Mouse (Mus musculus) kidney, embryonic 16.5 days (tissue): Measurements from ENCODE around the gene Glis2. TPM values are rescaled to one million over a fixed set of nuclear protein-coding genes. Genes with fewer than 3 reads are reported as not detected.

Experiments used
- ATAC-seq: fragments of 200-750 bp; cut with Nextera tagmentation; 2 replicates; pipeline ENCODE4 v1.8.0; 2017; ENCODE audit warnings: moderate TSS enrichment; ENCODE audit not compliant: low FRiP score, low TSS enrichment
- H3K27ac ChIP-seq: fragments of 300-500 bp; sonication (generic); 2 replicates; pipeline ENCODE4 v1.5.1; 2014; ENCODE audit warnings: low read length
- H3K27me3 ChIP-seq: fragments of 300-500 bp; sonication (generic); 2 replicates; pipeline ENCODE4 v1.6.1; 2014; ENCODE audit warnings: low read length, control low read depth, mixed read lengths; ENCODE audit not compliant: insufficient read depth
- H3K36me3 ChIP-seq: fragments of 300-500 bp; sonication (generic); 2 replicates; pipeline ENCODE4 v1.6.1; 2014; ENCODE audit warnings: low read length, control low read depth, mixed read lengths; ENCODE audit not compliant: insufficient read depth
- H3K4me1 ChIP-seq: fragments of 300-500 bp; sonication (generic); 2 replicates; pipeline ENCODE4 v1.6.1; 2014; ENCODE audit warnings: low read length, control low read depth, mixed read lengths; ENCODE audit not compliant: insufficient read depth
- H3K4me2 ChIP-seq: fragments of 300-500 bp; sonication (generic); replicated peaks from 2 replicates; pipeline ENCODE4 v1.6.1; 2014; ENCODE audit warnings: low read depth, low read length
- H3K4me3 ChIP-seq: fragments of 300-500 bp; sonication (generic); 2 replicates; pipeline ENCODE4 v1.5.1; 2014; ENCODE audit warnings: mild to moderate bottlenecking, low read length
- H3K9ac ChIP-seq: fragments of 300-500 bp; sonication (generic); replicated peaks from 2 replicates; pipeline ENCODE4 v1.6.1; 2014; ENCODE audit warnings: low read length
- H3K9me3 ChIP-seq: fragments of 300-500 bp; sonication (generic); 2 replicates; pipeline ENCODE4 v1.6.1; 2016; ENCODE audit warnings: low read length, control low read depth
- WGBS: fragments of 180-500 bp; shearing (Covaris S2); extraction: QIAGEN DNeasy Blood & Tissue Kit; methylation state at CpG from one replicate; pipeline ENCODE4 v1.1.7; 2014; 5-methylcytosine and 5-hydroxymethylcytosine counted together
- polyA plus RNA-seq: library from polyadenylated mRNA; unstranded; fragments of >200 nt; fragmentation: Nextera tagmentation; extraction: Ambion mirVana; gene quantifications from 2 replicates; pipeline ENCODE4 v1.2.1, GENCODE M21; 2015

Glis2 gene
- polyA plus RNA-seq, 1 experiment from 2014 or later, result 43.6 TPM

- Histone ChIP-seq H3K4me1 (peaks cover 48% of the 10 kb centered on the region), H3K4me2 (peak overlapping the region; percentile 91), H3K9ac (peak overlapping the region; percentile 96), H3K9me3 (no peaks in the 10 kb centered on the region), H3K36me3 (peaks cover 10% of the 10 kb centered on the region), H3K27ac (peak overlapping the region; percentile 96), H3K27me3 (no peaks in the 10 kb centered on the region), H3K4me3 (peak overlapping the region; percentile 88)
- ATAC-seq, result 0 out of 2 replicates have a peak, but pooled peaks have one; percentile 5
- WGBS, result 14% methylated on average over 32 of the region's 32 CpGs
Observed at GRCm38 (mm10) chr16:4592909-4593875, 1.3 kb upstream of the Glis2 start.

- H3K27me3 ChIP-seq, result no peaks in the 10 kb centered on the region
- H3K9ac ChIP-seq, result peak overlapping the region; percentile 96
- peak overlapping the region; percentile 88 for H3K4me3 ChIP-seq
- H3K4me1 ChIP-seq, result peaks cover 64% of the 10 kb centered on the region
- under 1% methylated on average over 31 of the region's 52 CpGs for WGBS
- H3K9me3 ChIP-seq, result no peaks in the 10 kb centered on the region
- peak overlapping the region; percentile 96 for H3K27ac ChIP-seq
- peak overlapping the region; percentile 91 for H3K4me2 ChIP-seq
- ATAC-seq, result peak; percentile 11; the same call in 1 of the 2 replicates
- H3K36me3 ChIP-seq, result peaks cover 10% of the 10 kb centered on the region
Observed at GRCm38 (mm10) chr16:4594814-4595526, 457 bp downstream of the Glis2 start.

GRCm38 (mm10) chr16:4595527-4595963 lies 1.0 kb downstream of the Glis2 start:
- H3K4me2 ChIP-seq, result peak overlapping the region; percentile 91
- 1% methylated on average over 5 of the region's 5 CpGs for WGBS
- peak overlapping the region; percentile 88 for H3K4me3 ChIP-seq
- peaks cover 70% of the 10 kb centered on the region for H3K4me1 ChIP-seq
- no peaks in the 10 kb centered on the region for H3K9me3 ChIP-seq
- peaks cover 6% of the 10 kb centered on the region for H3K36me3 ChIP-seq
- H3K27me3 ChIP-seq, result no peaks in the 10 kb centered on the region
- ATAC-seq, result peak; percentile 33
- peak overlapping the region; percentile 96 for H3K9ac ChIP-seq
- peak overlapping the region; percentile 96 for H3K27ac ChIP-seq

DNA sequence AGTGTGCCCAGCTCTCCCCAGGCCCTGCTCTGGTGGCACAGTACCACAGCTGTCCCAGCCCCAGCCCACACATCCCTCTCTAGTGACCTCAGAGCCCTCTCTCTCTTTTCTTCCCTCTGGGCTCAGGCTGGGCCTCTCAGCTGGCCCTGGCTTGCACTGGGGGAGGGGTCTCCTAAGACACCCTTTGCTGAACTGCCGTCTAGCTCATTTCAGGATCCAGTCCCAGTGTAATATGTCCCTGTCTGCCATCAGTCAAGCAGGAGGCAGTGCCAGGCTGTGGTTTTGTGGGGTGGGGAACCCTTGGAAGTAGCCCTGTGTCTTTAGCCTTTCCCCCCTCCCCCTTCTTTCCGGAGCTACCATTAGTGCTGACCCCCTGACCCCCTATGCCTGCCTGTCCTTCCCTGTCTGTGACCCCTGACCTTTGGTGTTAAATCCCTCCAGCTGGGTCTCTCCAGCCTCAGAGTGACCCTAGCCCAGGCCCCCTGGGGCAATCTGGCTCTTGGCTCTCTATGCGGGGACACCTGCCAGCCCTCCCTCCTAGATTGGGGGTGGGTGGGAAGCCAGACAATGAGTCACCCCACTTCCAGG lies 1.7 kb downstream of the Glis2 start:
- 0 out of 2 replicates have a peak, but pooled peaks have one; percentile 17 for ATAC-seq
- Histone ChIP-seq H3K9ac (peak overlapping the region; percentile 96), H3K36me3 (peaks cover 3% of the 10 kb centered on the region; the same call in 1 of the 2 replicates), H3K9me3 (no peaks in the 10 kb centered on the region), H3K4me2 (peak overlapping the region; percentile 91), H3K27ac (peak overlapping the region; percentile 96), H3K4me1 (peaks cover 77% of the 10 kb centered on the region), H3K4me3 (peak overlapping the region; percentile 88), H3K27me3 (no peaks in the 10 kb centered on the region)
- 14% methylated on average over 2 of the region's 3 CpGs for WGBS

GRCm38 (mm10) chr16:4596836-4597235 lies 2.3 kb downstream of the Glis2 start:
- WGBS, result 61% methylated on average over 2 of the region's 2 CpGs

DNA sequence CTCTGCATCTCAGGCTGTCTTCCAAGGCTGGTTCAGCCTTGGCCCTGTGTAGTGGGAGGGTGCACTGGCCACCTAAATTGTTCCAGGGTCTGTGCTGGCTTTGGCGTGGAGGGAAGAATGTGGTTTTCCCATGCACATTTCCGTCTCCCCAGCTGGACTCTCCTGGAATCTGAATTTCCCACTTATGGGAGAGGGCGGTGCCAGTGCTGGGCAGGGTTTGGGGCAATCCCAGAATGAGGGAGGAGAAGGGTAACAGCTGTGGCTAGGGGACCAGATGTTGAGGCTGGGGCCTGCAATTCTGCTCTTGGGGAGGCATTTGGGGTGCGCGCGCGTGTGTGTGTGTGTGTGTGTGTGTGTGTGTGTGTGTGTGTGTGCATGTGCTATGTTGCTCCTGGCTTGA lies 2.8 kb downstream of the Glis2 start:
- peak overlapping the region; percentile 91 for H3K4me2 ChIP-seq
- H3K27me3 ChIP-seq, result no peaks in the 10 kb centered on the region
- H3K9ac ChIP-seq, result peak overlapping the region; percentile 45; the same call in 1 of the 2 replicates
- peak overlapping the region; percentile 48 for H3K27ac ChIP-seq
- no peaks in the 10 kb centered on the region for H3K36me3 ChIP-seq
- no peak for ATAC-seq
- WGBS, result 58% methylated on average over 6 of the region's 7 CpGs
- no peaks in the 10 kb centered on the region for H3K9me3 ChIP-seq
- H3K4me3 ChIP-seq, result peak overlapping the region; percentile 88
- H3K4me1 ChIP-seq, result peaks cover 84% of the 10 kb centered on the region

More at GRCm38 (mm10) chr16:4596836-4597235, 2.3 kb downstream of the Glis2 start:
- no peak for ATAC-seq
- H3K4me1 ChIP-seq, result peaks cover 82% of the 10 kb centered on the region
- peak overlapping the region; percentile 96 for H3K9ac ChIP-seq
- peaks cover 2% of the 10 kb centered on the region; the same call in 1 of the 2 replicates for H3K36me3 ChIP-seq
- peak overlapping the region; percentile 88 for H3K4me3 ChIP-seq
- no peaks in the 10 kb centered on the region for H3K27me3 ChIP-seq
- peak overlapping the region; percentile 91 for H3K4me2 ChIP-seq
- H3K9me3 ChIP-seq, result no peaks in the 10 kb centered on the region
- peak overlapping the region; percentile 96 for H3K27ac ChIP-seq

DNA sequence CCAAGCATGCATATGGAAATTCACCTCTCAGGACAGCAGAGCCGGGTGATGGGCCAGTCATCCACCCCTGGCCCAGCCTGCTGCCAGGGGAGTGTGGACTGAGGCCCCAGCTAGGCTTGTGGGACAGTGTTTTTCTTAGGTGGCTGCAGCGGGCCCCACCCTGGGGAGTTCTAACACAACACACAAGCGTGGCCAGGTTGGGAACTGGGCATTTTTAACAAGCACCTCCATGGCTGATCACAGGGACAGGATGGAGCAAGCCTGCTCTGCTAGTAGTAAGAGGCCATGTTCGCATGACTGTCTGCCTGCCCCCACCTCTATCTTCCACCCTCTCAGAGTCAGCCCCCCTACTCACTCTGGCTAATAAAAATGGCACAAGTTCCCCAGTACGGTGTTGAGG lies 3.5 kb downstream of the Glis2 start:
- Histone ChIP-seq H3K4me1 (peaks cover 85% of the 10 kb centered on the region), H3K4me3 (no peak overlapping the region), H3K27me3 (no peaks in the 10 kb centered on the region), H3K4me2 (peak overlapping the region; percentile 91; the same call in 1 of the 2 replicates), H3K9me3 (no peaks in the 10 kb centered on the region), H3K36me3 (no peaks in the 10 kb centered on the region), H3K27ac (no peak overlapping the region), H3K9ac (0 out of 2 replicates have a peak overlapping the region, but pooled peaks have one; percentile 47)
- WGBS, result 44% methylated on average over 5 of the region's 5 CpGs
- no peak for ATAC-seq

DNA sequence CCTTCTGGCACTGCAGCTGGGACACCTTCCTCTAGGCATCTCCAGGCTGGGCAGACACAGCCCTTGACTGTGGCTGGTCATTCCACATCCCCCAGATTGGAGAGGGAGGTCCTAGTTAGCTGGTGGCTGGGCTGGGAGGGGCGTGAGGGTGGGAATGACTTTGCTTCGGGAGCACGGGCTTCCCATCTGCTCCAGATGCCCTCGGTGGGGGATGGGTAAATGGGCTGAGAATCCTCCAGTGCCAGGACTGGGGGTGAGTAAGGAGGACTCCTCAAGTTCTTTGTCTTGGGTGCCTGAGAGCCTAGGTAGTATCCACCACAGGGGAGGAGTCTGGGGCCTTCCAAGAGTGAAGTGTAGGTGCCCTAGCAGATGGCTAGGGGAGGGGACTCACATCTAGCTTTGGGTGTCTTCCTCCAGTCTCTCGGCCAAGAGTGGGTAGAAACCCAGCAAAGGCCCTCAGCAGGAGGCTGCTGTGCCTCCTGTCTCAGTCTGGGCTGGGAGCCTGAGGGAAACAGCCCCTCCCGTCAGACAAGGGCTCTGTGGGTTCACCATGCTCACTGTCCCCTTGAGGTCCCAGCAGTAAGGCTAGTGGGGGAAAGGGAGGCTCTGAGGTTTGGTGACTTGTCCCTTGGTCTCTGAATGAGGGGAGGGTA lies 4.5 kb downstream of the Glis2 start:
- Histone ChIP-seq H3K9me3 (no peaks in the 10 kb centered on the region), H3K4me2 (peak overlapping the region; percentile 35), H3K4me1 (peaks cover 86% of the 10 kb centered on the region), H3K27ac (peak overlapping the region; percentile 62), H3K27me3 (no peaks in the 10 kb centered on the region), H3K4me3 (no peak overlapping the region), H3K9ac (peak overlapping the region; percentile 47), H3K36me3 (no peaks in the 10 kb centered on the region)
- no peak for ATAC-seq
- WGBS, result 20% methylated on average over 6 of the region's 6 CpGs

- no peaks in the 10 kb centered on the region for H3K36me3 ChIP-seq
- H3K4me1 ChIP-seq, result peaks cover 92% of the 10 kb centered on the region
- no peaks in the 10 kb centered on the region for H3K9me3 ChIP-seq
- WGBS, result 85% methylated on average over 3 of the region's 3 CpGs
- 0 out of 2 replicates have a peak overlapping the region, but pooled peaks have one; percentile 10 for H3K9ac ChIP-seq
- H3K27ac ChIP-seq, result peak overlapping the region; percentile 57; the same call in 1 of the 2 replicates
- H3K4me3 ChIP-seq, result no peak overlapping the region
- H3K4me2 ChIP-seq, result no peak overlapping the region
- H3K27me3 ChIP-seq, result no peaks in the 10 kb centered on the region
- no peak for ATAC-seq
Observed at GRCm38 (mm10) chr16:4599616-4600015, 5.1 kb downstream of the Glis2 start.
